Mouse (Mus musculus) Muller cell, postnatal 12 days (primary cell): ENCODE measurements around the gene Fes.

Experiments
- DNase-seq: peaks from one replicate; pipeline ENCODE4 v3.0.0-alpha.2; 2015; ENCODE audit errors: inconsistent ontology term

The Fes gene

GRCm38 (mm10) chr7:80387633-80388543 is at the start of gene Fes:
Gene Fes, minus strand, starts transcription at chr7:80387946.
- peak; percentile 61 for DNase-seq

GRCm38 (mm10) chr7:80436571-80436970 is 48.8 kb upstream of the Fes start:
- DNase-seq, result no peak

- no peak for DNase-seq
Observed at GRCm38 (mm10) chr7:80435594-80435993, 47.8 kb upstream of the Fes start.

GRCm38 (mm10) chr7:80429661-80430060 is 41.9 kb upstream of the Fes start:
- no peak for DNase-seq

GRCm38 (mm10) chr7:80427730-80428129 is 40.0 kb upstream of the Fes start:
- no peak for DNase-seq

- DNase-seq, result no peak
Observed at GRCm38 (mm10) chr7:80426363-80426762, 38.6 kb upstream of the Fes start.

GRCm38 (mm10) chr7:80424722-80425121 is 37.0 kb upstream of the Fes start:
- no peak for DNase-seq

GRCm38 (mm10) chr7:80422759-80423480 is 35.2 kb upstream of the Fes start:
- DNase-seq, result no peak

- DNase-seq, result no peak
Observed at GRCm38 (mm10) chr7:80421576-80421975, 33.8 kb upstream of the Fes start.

- no peak for DNase-seq
Observed at GRCm38 (mm10) chr7:80420586-80420985, 32.8 kb upstream of the Fes start.

- DNase-seq, result no peak
Observed at GRCm38 (mm10) chr7:80419278-80419677, 31.5 kb upstream of the Fes start.

- DNase-seq, result no peak
Observed at GRCm38 (mm10) chr7:80418036-80418435, 30.3 kb upstream of the Fes start.

- DNase-seq, result no peak
Observed at GRCm38 (mm10) chr7:80417601-80418000, 29.9 kb upstream of the Fes start.

- DNase-seq, result no peak
Observed at GRCm38 (mm10) chr7:80416969-80417368, 29.2 kb upstream of the Fes start.

GRCm38 (mm10) chr7:80414303-80414855 is 26.6 kb upstream of the Fes start:
- DNase-seq, result no peak

- DNase-seq, result no peak
Observed at GRCm38 (mm10) chr7:80413512-80414302, 26.0 kb upstream of the Fes start.

GRCm38 (mm10) chr7:80412781-80413180 is 25.0 kb upstream of the Fes start:
- peak; percentile 16 for DNase-seq

GRCm38 (mm10) chr7:80412279-80412678 is 24.5 kb upstream of the Fes start:
- peak; percentile 78 for DNase-seq

GRCm38 (mm10) chr7:80410380-80410779 is 22.6 kb upstream of the Fes start:
- DNase-seq, result no peak

- DNase-seq, result no peak
Observed at GRCm38 (mm10) chr7:80407712-80408111, 20.0 kb upstream of the Fes start.

- no peak for DNase-seq
Observed at GRCm38 (mm10) chr7:80406186-80406585, 18.4 kb upstream of the Fes start.
